In genomic region chr10:63455110-63455878, GRCm38 (mm10) we compare ENCODE assay signal across 10 mouse cellular contexts. TPM values are rescaled to one million over a fixed set of nuclear protein-coding genes. Genes with fewer than 3 reads are reported as not detected.
DNase-seq lines count a peak whose midpoint lies in the region; ATAC-seq and TF ChIP-seq lines count a peak whose summit lies in the region.
"Had no signal": no experiment of that assay in that cellular context is flagged by ENCODE, and none has a peak within 500 bp of the region (broad histone marks: within the 10 kb centered on the region; RNA-seq: fewer than 3 reads in every experiment).

No protein-coding gene starts in this region.

- TF ChIP-seq POLR2A in MEL (IDR thresholded peaks at IDR 0.05; ENCODE audit: control insufficient read depth in 1 of 2, insufficient read depth in 1 of 2, low read depth in 1 of 2, low read length in 2 of 2, poor library complexity in 1 of 2): no peak

- H3K79me2 ChIP-seq in MEL (ENCODE audit: control insufficient read depth, insufficient read depth, low read length, poor library complexity): no peaks in the 10 kb centered on the region

- H3K36me3 ChIP-seq in heart, embryonic 12.5 days: no peaks in the 10 kb centered on the region
- peaks cover 0 to 8% of the 10 kb centered on the region in 2 experiments; a peak in 2 of 4 replicates for H3K36me3 ChIP-seq in MEL (ENCODE audit: control insufficient read depth in 1 of 2, insufficient read depth in 2 of 2, low read length in 2 of 2)
- H3K36me3 ChIP-seq: embryonic facial prominence, embryonic 13.5 days had no signal

- no peak overlapping the region for H3K4me2 ChIP-seq in heart, embryonic 12.5 days
- H3K4me2 ChIP-seq: embryonic facial prominence, embryonic 13.5 days had no signal

- H3K9me3 ChIP-seq in heart, embryonic 12.5 days (replicated peaks): no peaks in the 10 kb centered on the region
- H3K9me3 ChIP-seq in MEL (replicated peaks; ENCODE audit: insufficient read depth, low read length): no peaks in the 10 kb centered on the region
- H3K9me3 ChIP-seq: embryonic facial prominence, embryonic 13.5 days had no signal

- peak in 2 of 3 experiments; percentile 19 to 49; a peak in 2 of 6 replicates for TF ChIP-seq CTCF in MEL (IDR thresholded peaks at IDR 0.05 in 2 of 3, conservative IDR thresholded peaks at IDR 0.05 in 1 of 3; ENCODE audit: control insufficient read depth in 1 of 3, insufficient read depth in 1 of 3, low read depth in 2 of 3, low read length in 3 of 3, poor library complexity in 1 of 3, severe bottlenecking in 1 of 3)

- no peak overlapping the region for H3K4me3 ChIP-seq in heart, embryonic 12.5 days
- no peak overlapping the region; a peak in 1 of 4 replicates for H3K4me3 ChIP-seq in MEL (ENCODE audit: control insufficient read depth in 1 of 2, insufficient read depth in 1 of 2, low read depth in 2 of 2, low read length in 2 of 2)
- H3K4me3 ChIP-seq: embryonic facial prominence, embryonic 13.5 days had no signal

- no peaks in the 10 kb centered on the region for H3K27me3 ChIP-seq in heart, embryonic 12.5 days (replicated peaks)
- peaks cover 2 to 3% of the 10 kb centered on the region in 2 experiments for H3K27me3 ChIP-seq in MEL (ENCODE audit: control insufficient read depth in 1 of 2, insufficient read depth in 2 of 2, low read length in 2 of 2)
- H3K27me3 ChIP-seq: embryonic facial prominence, embryonic 13.5 days had no signal

- 0 out of 2 replicates have a peak overlapping the region, but pooled peaks have one; percentile 40 for H3K27ac ChIP-seq in heart, embryonic 12.5 days (ENCODE audit: poor library complexity, severe bottlenecking)
- no peak overlapping the region for H3K27ac ChIP-seq in MEL (ENCODE audit: control insufficient read depth, low read depth, low read length)
- H3K27ac ChIP-seq: embryonic facial prominence, embryonic 13.5 days had no signal

- no peak for DNase-seq in heart, adult 18-20 months
- DNase-seq in MEL (ENCODE audit: low read depth, low spot score): peak; percentile 61
- peak; percentile 26 for DNase-seq in heart, postnatal 4 days
- DNase-seq in lung, postnatal 36 days: peak; percentile 22
- DNase-seq in cerebellum, adult 11 months: no peak
- DNase-seq in left cerebral cortex, adult 9 months (ENCODE audit: low spot score in 2 of 2): no peak
- DNase-seq in thymus, postnatal 10 days (ENCODE audit: low spot score in 2 of 2): no peak

- peaks cover 27% of the 10 kb centered on the region for H3K4me1 ChIP-seq in heart, embryonic 12.5 days (replicated peaks)
- peaks cover 4 to 22% of the 10 kb centered on the region in 2 experiments; a peak in 3 of 4 replicates for H3K4me1 ChIP-seq in MEL (ENCODE audit: control insufficient read depth in 1 of 2, insufficient read depth in 2 of 2, low read length in 2 of 2)
- H3K4me1 ChIP-seq: embryonic facial prominence, embryonic 13.5 days had no signal

- peak; percentile 1; the same call in 1 of the 2 replicates for TF ChIP-seq RAD21 in MEL (IDR thresholded peaks at IDR 0.05; ENCODE audit: low read depth, low read length)

- 49% methylated on average over 8 of the region's 8 CpGs for WGBS in heart, embryonic 12.5 days

- no peak for TF ChIP-seq EP300 in MEL (IDR thresholded peaks at IDR 0.05; ENCODE audit: low read depth in 1 of 2, low read length in 2 of 2)

- no peak overlapping the region for H3K9ac ChIP-seq in heart, embryonic 12.5 days
- H3K9ac ChIP-seq in MEL (ENCODE audit: control insufficient read depth, low read depth, low read length, poor library complexity, severe bottlenecking): no peak overlapping the region
- H3K9ac ChIP-seq: embryonic facial prominence, embryonic 13.5 days had no signal

- ATAC-seq in heart, embryonic 12.5 days (ENCODE audit: insufficient number of reproducible peaks, low FRiP score): no peak

TF ChIP-seq in MEL, 35 proteins besides CTCF, POLR2A, EP300 and RAD21:
- TF ChIP-seq MEF2A (IDR thresholded peaks at IDR 0.05; ENCODE audit: extremely low read depth, insufficient replicate concordance, low read depth, low read length, poor library complexity, severe bottlenecking) (no peak), TAL1 (IDR thresholded peaks at IDR 0.05; ENCODE audit: low read length) (no peak), MAZ (IDR thresholded peaks at IDR 0.05; ENCODE audit: low read depth, low read length) (no peak), BHLHE40 (IDR thresholded peaks at IDR 0.05; ENCODE audit: borderline replicate concordance, low read depth, low read length) (no peak), E2F4 (IDR thresholded peaks at IDR 0.05; ENCODE audit: borderline replicate concordance, low read depth, low read length) (no peak), MXI1 (IDR thresholded peaks at IDR 0.05; ENCODE audit: low read depth, low read length) (0 out of 2 replicates have a peak, but pooled peaks have one; percentile 25), GATA1 (IDR thresholded peaks at IDR 0.05; ENCODE audit: low read depth, low read length) (peak; percentile 76), POLR2AphosphoS2 (IDR thresholded peaks at IDR 0.05; ENCODE audit: low read length) (no peak), ZNF384 (IDR thresholded peaks at IDR 0.05; ENCODE audit: low read depth, low read length) (peak; percentile 68), ZMIZ1 (IDR thresholded peaks at IDR 0.05; ENCODE audit: low read depth, low read length) (no peak), MAX (IDR thresholded peaks at IDR 0.05; ENCODE audit: low read length) (no peak), USF2 (IDR thresholded peaks at IDR 0.05; ENCODE audit: borderline replicate concordance in 1 of 2, insufficient read depth in 1 of 2, low read depth in 1 of 2, low read length in 2 of 2) (no peak), ETS1 (IDR thresholded peaks at IDR 0.05; ENCODE audit: low read depth, low read length) (no peak), TCF12 (IDR thresholded peaks at IDR 0.05; ENCODE audit: low read depth, low read length) (no peak), SIN3A (IDR thresholded peaks at IDR 0.05; ENCODE audit: low read length) (no peak), MYB (IDR thresholded peaks at IDR 0.05; ENCODE audit: low read depth, low read length) (no peak), SMC3 (IDR thresholded peaks at IDR 0.05; ENCODE audit: low read depth, low read length) (peak; percentile 38), NRF1 (IDR thresholded peaks at IDR 0.05; ENCODE audit: insufficient read depth, low read depth, low read length, poor library complexity, severe bottlenecking) (no peak)

RNA-seq across cellular contexts. Expression of gene Ctnna3, which starts 25.4 kb away (rescaled TPM):
- 24.0 and 27.3 TPM in 2 replicates for polyA plus RNA-seq in heart, embryonic 12.5 days (2016; fragmentation: Nextera tagmentation; extraction: Ambion mirVana)
- total RNA-seq in heart, adult 18-20 months (2021): 10 to 100 TPM; 50.1 to 53.2 TPM
- total RNA-seq in MEL (2012; rRNA removed): not detected in 2 replicates
- not detected for polyA plus RNA-seq in MEL (2012; ENCODE audit: insufficient read depth in 1 of 2, insufficient read length in 2 of 2, low read depth in 1 of 2, low replicate concordance in 2 of 2, missing spikeins in 1 of 2)
- total RNA-seq in heart, postnatal 4 days (2021): 10 to 100 TPM; 81.4 to 88.7 TPM

RNA-seq across cellular contexts. Expression of gene Gm7075, which starts 33.7 kb away (rescaled TPM):
- 0.53 TPM in 1 of 2 replicates, not detected in the other for polyA plus RNA-seq in heart, embryonic 12.5 days (2016; fragmentation: Nextera tagmentation; extraction: Ambion mirVana)
- not detected for total RNA-seq in heart, adult 18-20 months (2021)
- not detected in 2 replicates for total RNA-seq in MEL (2012; rRNA removed)
- polyA plus RNA-seq in MEL (2012; ENCODE audit: insufficient read depth in 1 of 2, insufficient read length in 2 of 2, low read depth in 1 of 2, low replicate concordance in 2 of 2, missing spikeins in 1 of 2): not detected
- total RNA-seq in heart, postnatal 4 days (2021): not detected
- total RNA-seq: left cerebral cortex, postnatal 25 days had no signal
- polyA plus RNA-seq: embryonic facial prominence, embryonic 13.5 days had no signal

Comparison
In these comparisons a context has a peak if more than half of its experiments do, and no peak if none do; other contexts are left out.
1. DNase-seq: peak in MEL (single experiment), heart, postnatal 4 days (single experiment) and lung, postnatal 36 days (single experiment); none in heart, adult 18-20 months (0 of 2), cerebellum, adult 11 months (single experiment), left cerebral cortex, adult 9 months (0 of 2) and thymus, postnatal 10 days (0 of 2).
2. RNA of gene Ctnna3, which starts 25.4 kb away (total RNA-seq): 81.4 to 88.7 TPM in heart, postnatal 4 days and 50.1 to 53.2 TPM in heart, adult 18-20 months; not detected in MEL; every median in the first group is over 10 times any median in the second.